Mouse (Mus musculus) left cerebral cortex, adult 9 months (tissue): ENCODE measurements around the gene Ipo11.
"Not testable (repeated sequence)": the region's sequence is repeated elsewhere in the genome, so short reads cannot be mapped to it uniquely, and the experiment has no call there.

Experiments used
- DNase-seq, 2 experiments: peaks; one replicate each; pipeline ENCODE4 v3.0.0; 2022; ENCODE audit warnings: low spot score in 2 of 2

The Ipo11 gene

GRCm38 (mm10) chr13:106936256-106937137 lies at the start of gene Ipo11:
Ipo11 (minus strand) TSS chr13:106936958.
- DNase-seq, result peak; percentile 84 to 92

- no peak for DNase-seq
These were observed 24.7 kb upstream of the Ipo11 start for GRCm38 (mm10) chr13:106961496-106961895.

- no peak for DNase-seq
These were observed 23.8 kb upstream of the Ipo11 start for GRCm38 (mm10) chr13:106960557-106960956.

- no peak for DNase-seq
These were observed 21.5 kb upstream of the Ipo11 start for GRCm38 (mm10) chr13:106958286-106958685.

GRCm38 (mm10) chr13:106957554-106957953 lies 20.8 kb upstream of the Ipo11 start:
- DNase-seq, result no peak

- DNase-seq, result no peak
These were observed 18.1 kb upstream of the Ipo11 start for GRCm38 (mm10) chr13:106954880-106955279.

GRCm38 (mm10) chr13:106947583-106947982 lies 10.8 kb upstream of the Ipo11 start:
- DNase-seq, result no peak

GRCm38 (mm10) chr13:106946594-106947540 lies 10.1 kb upstream of the Ipo11 start, which contains the start of gene Dimt1:
Dimt1 (plus strand) TSS chr13:106947127.
- peak; percentile 86 to 94 for DNase-seq

- no peak for DNase-seq
These were observed 8.8 kb upstream of the Ipo11 start for GRCm38 (mm10) chr13:106945518-106945917.

GRCm38 (mm10) chr13:106942721-106943120 lies 6.0 kb upstream of the Ipo11 start:
- DNase-seq, result no peak

- no peak for DNase-seq
These were observed 4.6 kb upstream of the Ipo11 start for GRCm38 (mm10) chr13:106941211-106941976.

- no peak for DNase-seq
These were observed 347 bp upstream of the Ipo11 start for GRCm38 (mm10) chr13:106937138-106937472.

- DNase-seq, result no peak
These were observed 895 bp downstream of the Ipo11 start for GRCm38 (mm10) chr13:106935871-106936255.

GRCm38 (mm10) chr13:106929201-106929600 lies 7.6 kb downstream of the Ipo11 start:
- DNase-seq, result no peak

- DNase-seq, result no peak
These were observed 8.5 kb downstream of the Ipo11 start for GRCm38 (mm10) chr13:106928296-106928695.

GRCm38 (mm10) chr13:106925921-106926320 lies 10.8 kb downstream of the Ipo11 start:
- not testable (repeated sequence) for DNase-seq

GRCm38 (mm10) chr13:106918322-106919050 lies 18.3 kb downstream of the Ipo11 start:
- peak in 1 of 2 experiments; percentile 16 for DNase-seq

GRCm38 (mm10) chr13:106913125-106913736 lies 23.5 kb downstream of the Ipo11 start:
- no peak for DNase-seq

- DNase-seq, result no peak
These were observed 26.7 kb downstream of the Ipo11 start for GRCm38 (mm10) chr13:106910096-106910495.

GRCm38 (mm10) chr13:106907273-106907672 lies 29.5 kb downstream of the Ipo11 start:
- no peak for DNase-seq
